Mouse (Mus musculus): ENCODE measurements around the gene Pomgnt1. TPM values are rescaled to one million over a fixed set of nuclear protein-coding genes. Genes with fewer than 3 reads are reported as not detected.

Gene Pomgnt1
- polyA plus RNA-seq, 1 experiment from 2014 or later: 40.7 TPM

GRCm38 (mm10) chr4:116174466-116175116 lies 51.0 kb downstream of the Pomgnt1 start:
- TF ChIP-seq EP300 (IDR thresholded peaks at IDR 0.05) (no peak), CTCF (IDR thresholded peaks at IDR 0.05) (no peak)
- peak; percentile 22 for ATAC-seq
- WGBS: 21% methylated on average over 6 of the region's 6 CpGs
- no peak overlapping the region; the same call in 1 of the 2 replicates for H3K4me2 ChIP-seq (replicated peaks; ENCODE audit: low read depth, low read length)
- DNase-seq (ENCODE audit: low spot score): peak; percentile 66
- H3K9ac ChIP-seq (replicated peaks; ENCODE audit: low read depth): no peak overlapping the region; the same call in 1 of the 2 replicates
- no peaks in the 10 kb centered on the region for H3K27me3 ChIP-seq (replicated peaks; ENCODE audit: insufficient read depth, low read length)
- no peaks in the 10 kb centered on the region for H3K36me3 ChIP-seq (ENCODE audit: insufficient read depth, low read length)
- peak overlapping the region; percentile 95 for H3K27ac ChIP-seq (ENCODE audit: low read length)
- peaks cover 10% of the 10 kb centered on the region for H3K4me1 ChIP-seq (ENCODE audit: insufficient read depth, low read depth, low read length)
- no peaks in the 10 kb centered on the region for H3K9me3 ChIP-seq (ENCODE audit: low read length)
- no peak overlapping the region for H3K4me3 ChIP-seq (ENCODE audit: low read depth, low read length)

GRCm38 (mm10) chr4:116175136-116175535 lies 51.5 kb downstream of the Pomgnt1 start:
- no peak for TF ChIP-seq CTCF (IDR thresholded peaks at IDR 0.05)
- TF ChIP-seq EP300 (IDR thresholded peaks at IDR 0.05): no peak
- ATAC-seq: no peak
- H3K9ac ChIP-seq (replicated peaks; ENCODE audit: low read depth): no peak overlapping the region; the same call in 1 of the 2 replicates
- DNase-seq (ENCODE audit: low spot score): no peak
- H3K27me3 ChIP-seq (replicated peaks; ENCODE audit: insufficient read depth, low read length): no peaks in the 10 kb centered on the region
- H3K4me2 ChIP-seq (replicated peaks; ENCODE audit: low read depth, low read length): no peak overlapping the region
- peak overlapping the region; percentile 95 for H3K27ac ChIP-seq (ENCODE audit: low read length)
- H3K4me1 ChIP-seq (ENCODE audit: insufficient read depth, low read depth, low read length): peaks cover 10% of the 10 kb centered on the region
- no peak overlapping the region for H3K4me3 ChIP-seq (ENCODE audit: low read depth, low read length)
- H3K9me3 ChIP-seq (ENCODE audit: low read length): no peaks in the 10 kb centered on the region
- H3K36me3 ChIP-seq (ENCODE audit: insufficient read depth, low read length): no peaks in the 10 kb centered on the region

- DNase-seq (ENCODE audit: low spot score) (peak; percentile 85), ATAC-seq (peak; percentile 18)
- Histone ChIP-seq H3K4me1 (ENCODE audit: insufficient read depth, low read depth, low read length) (peaks cover 10% of the 10 kb centered on the region), H3K9ac (replicated peaks; ENCODE audit: low read depth) (0 out of 2 replicates have a peak overlapping the region, but pooled peaks have one; percentile 29), H3K9me3 (ENCODE audit: low read length) (no peaks in the 10 kb centered on the region), H3K27ac (ENCODE audit: low read length) (peak overlapping the region; percentile 95), H3K4me2 (replicated peaks; ENCODE audit: low read depth, low read length) (peak overlapping the region; percentile 56), H3K4me3 (ENCODE audit: low read depth, low read length) (peak overlapping the region; percentile 10; the same call in 1 of the 2 replicates), H3K27me3 (replicated peaks; ENCODE audit: insufficient read depth, low read length) (no peaks in the 10 kb centered on the region), H3K36me3 (ENCODE audit: insufficient read depth, low read length) (no peaks in the 10 kb centered on the region)
- no peak for TF ChIP-seq CTCF (IDR thresholded peaks at IDR 0.05)
- no peak for TF ChIP-seq EP300 (IDR thresholded peaks at IDR 0.05)
- 33% methylated on average over 7 of the region's 7 CpGs for WGBS
Observed at GRCm38 (mm10) chr4:116175711-116176542, 52.3 kb downstream of the Pomgnt1 start.

- peak overlapping the region; percentile 95 for H3K27ac ChIP-seq (ENCODE audit: low read length)
- H3K36me3 ChIP-seq (ENCODE audit: insufficient read depth, low read length): no peaks in the 10 kb centered on the region
- H3K9me3 ChIP-seq (ENCODE audit: low read length): no peaks in the 10 kb centered on the region
- no peaks in the 10 kb centered on the region for H3K27me3 ChIP-seq (replicated peaks; ENCODE audit: insufficient read depth, low read length)
- TF ChIP-seq EP300 (IDR thresholded peaks at IDR 0.05) (no peak), CTCF (IDR thresholded peaks at IDR 0.05) (no peak)
- peaks cover 10% of the 10 kb centered on the region for H3K4me1 ChIP-seq (ENCODE audit: insufficient read depth, low read depth, low read length)
- H3K4me3 ChIP-seq (ENCODE audit: low read depth, low read length): peak overlapping the region; percentile 10; the same call in 1 of the 2 replicates
- H3K9ac ChIP-seq (replicated peaks; ENCODE audit: low read depth): 0 out of 2 replicates have a peak overlapping the region, but pooled peaks have one; percentile 29
- peak overlapping the region; percentile 56 for H3K4me2 ChIP-seq (replicated peaks; ENCODE audit: low read depth, low read length)
- DNase-seq (ENCODE audit: low spot score) (peak; percentile 94), ATAC-seq (peak; percentile 91)
- 7% methylated on average over 10 of the region's 10 CpGs for WGBS
Observed at GRCm38 (mm10) chr4:116176543-116176988, 52.9 kb downstream of the Pomgnt1 start.

- H3K9me3 ChIP-seq (ENCODE audit: low read length): no peaks in the 10 kb centered on the region
- H3K9ac ChIP-seq (replicated peaks; ENCODE audit: low read depth): no peak overlapping the region
- DNase-seq (ENCODE audit: low spot score) (peak; percentile 91), ATAC-seq (peak; percentile 79)
- no peaks in the 10 kb centered on the region for H3K27me3 ChIP-seq (replicated peaks; ENCODE audit: insufficient read depth, low read length)
- H3K4me2 ChIP-seq (replicated peaks; ENCODE audit: low read depth, low read length): peak overlapping the region; percentile 56
- no peak for TF ChIP-seq CTCF (IDR thresholded peaks at IDR 0.05)
- TF ChIP-seq EP300 (IDR thresholded peaks at IDR 0.05): peak; percentile 86
- H3K4me3 ChIP-seq (ENCODE audit: low read depth, low read length): no peak overlapping the region
- 14% methylated on average over 5 of the region's 5 CpGs for WGBS
- H3K27ac ChIP-seq (ENCODE audit: low read length): peak overlapping the region; percentile 95
- H3K36me3 ChIP-seq (ENCODE audit: insufficient read depth, low read length): no peaks in the 10 kb centered on the region
- peaks cover 10% of the 10 kb centered on the region for H3K4me1 ChIP-seq (ENCODE audit: insufficient read depth, low read depth, low read length)
Observed at GRCm38 (mm10) chr4:116177140-116177539, 53.5 kb downstream of the Pomgnt1 start.

- Histone ChIP-seq H3K27me3 (replicated peaks; ENCODE audit: insufficient read depth, low read length) (no peaks in the 10 kb centered on the region), H3K9me3 (ENCODE audit: low read length) (no peaks in the 10 kb centered on the region), H3K4me2 (replicated peaks; ENCODE audit: low read depth, low read length) (no peak overlapping the region), H3K4me1 (ENCODE audit: insufficient read depth, low read depth, low read length) (peaks cover 4% of the 10 kb centered on the region; the same call in 1 of the 2 replicates), H3K9ac (replicated peaks; ENCODE audit: low read depth) (no peak overlapping the region), H3K4me3 (ENCODE audit: low read depth, low read length) (no peak overlapping the region), H3K36me3 (ENCODE audit: insufficient read depth, low read length) (no peaks in the 10 kb centered on the region), H3K27ac (ENCODE audit: low read length) (no peak overlapping the region)
- ATAC-seq (no peak), DNase-seq (ENCODE audit: low spot score) (no peak)
- TF ChIP-seq EP300 (IDR thresholded peaks at IDR 0.05) (no peak), CTCF (IDR thresholded peaks at IDR 0.05) (no peak)
- WGBS: 64% methylated on average over 3 of the region's 3 CpGs
Observed at GRCm38 (mm10) chr4:116182079-116182478, 58.4 kb downstream of the Pomgnt1 start.
